Mouse (Mus musculus): ENCODE results near the gene Hist1h3d. TPM values are rescaled to one million over a fixed set of nuclear protein-coding genes. Genes with fewer than 3 reads are reported as not detected.

The Hist1h3d gene
- total and polyA plus RNA-seq, 3 experiments, result 1.4 to 150 TPM; not detected in 1

GRCm38 (mm10) chr13:23583387-23584068 lies 8.0 kb downstream of the Hist1h3d start:
- H3K9me3 ChIP-seq (replicated peaks; ENCODE audit: insufficient read depth, low read length), result no peaks in the 10 kb centered on the region
- H3K9ac ChIP-seq (ENCODE audit: control insufficient read depth, low read depth, low read length, poor library complexity, severe bottlenecking), result peak overlapping the region; percentile 80
- peaks cover 0 to 10% of the 10 kb centered on the region in 2 experiments; a peak in 2 of 4 replicates for H3K4me1 ChIP-seq (ENCODE audit: control insufficient read depth in 1 of 2, insufficient read depth in 2 of 2, low read length in 2 of 2)

GRCm38 (mm10) chr13:23584331-23584730 lies 8.8 kb downstream of the Hist1h3d start:
- Histone ChIP-seq H3K9me3 (replicated peaks; ENCODE audit: insufficient read depth, low read length) (no peaks in the 10 kb centered on the region), H3K9ac (ENCODE audit: control insufficient read depth, low read depth, low read length, poor library complexity, severe bottlenecking) (peak overlapping the region; percentile 80), H3K4me3 (ENCODE audit: control insufficient read depth in 1 of 2, insufficient read depth in 1 of 2, low read depth in 2 of 2, low read length in 2 of 2) (peak overlapping the region; percentile 51 to 60), H3K79me2 (ENCODE audit: control insufficient read depth, insufficient read depth, low read length, poor library complexity) (no peaks in the 10 kb centered on the region; the same call in 1 of the 2 replicates), H3K27ac (ENCODE audit: control insufficient read depth, low read depth, low read length) (peak overlapping the region; percentile 98), H3K27me3 (ENCODE audit: control insufficient read depth in 1 of 2, insufficient read depth in 2 of 2, low read length in 2 of 2) (no peaks in the 10 kb centered on the region), H3K36me3 (ENCODE audit: control insufficient read depth in 1 of 2, insufficient read depth in 2 of 2, low read length in 2 of 2) (peaks cover 0 to 37% of the 10 kb centered on the region in 2 experiments; a peak in 2 of 4 replicates), H3K4me1 (ENCODE audit: control insufficient read depth in 1 of 2, insufficient read depth in 2 of 2, low read length in 2 of 2) (peaks cover 0 to 10% of the 10 kb centered on the region in 2 experiments; a peak in 2 of 4 replicates)
- DNase-seq (ENCODE audit: low read depth, low spot score), result peak; percentile 73
- TF ChIP-seq ETS1 (IDR thresholded peaks at IDR 0.05; ENCODE audit: low read depth, low read length), result no peak
- 0 out of 2 replicates have a peak, but pooled peaks have one; percentile 35 for TF ChIP-seq TBP (IDR thresholded peaks at IDR 0.05; ENCODE audit: low read depth, low read length)
- TF ChIP-seq NELFE (IDR thresholded peaks at IDR 0.05; ENCODE audit: low read depth, low read length), result no peak

More at GRCm38 (mm10) chr13:23583387-23584068, 8.0 kb downstream of the Hist1h3d start:
- Histone ChIP-seq H3K36me3 (ENCODE audit: control insufficient read depth in 1 of 2, insufficient read depth in 2 of 2, low read length in 2 of 2) (peaks cover 0 to 40% of the 10 kb centered on the region in 2 experiments; a peak in 2 of 4 replicates), H3K79me2 (ENCODE audit: control insufficient read depth, insufficient read depth, low read length, poor library complexity) (no peaks in the 10 kb centered on the region; the same call in 1 of the 2 replicates), H3K27ac (ENCODE audit: control insufficient read depth, low read depth, low read length) (peak overlapping the region; percentile 83), H3K4me3 (ENCODE audit: control insufficient read depth in 1 of 2, insufficient read depth in 1 of 2, low read depth in 2 of 2, low read length in 2 of 2) (no peak overlapping the region), H3K27me3 (ENCODE audit: control insufficient read depth in 1 of 2, insufficient read depth in 2 of 2, low read length in 2 of 2) (no peaks in the 10 kb centered on the region)
- TF ChIP-seq SIN3A (IDR thresholded peaks at IDR 0.05; ENCODE audit: low read length) (no peak), ZNF384 (IDR thresholded peaks at IDR 0.05; ENCODE audit: low read depth, low read length) (no peak), NRF1 (IDR thresholded peaks at IDR 0.05; ENCODE audit: insufficient read depth, low read depth, low read length, poor library complexity, severe bottlenecking) (no peak), JUND (IDR thresholded peaks at IDR 0.05; ENCODE audit: low read depth, low read length) (no peak), MAZ (IDR thresholded peaks at IDR 0.05; ENCODE audit: low read depth, low read length) (no peak), MEF2A (IDR thresholded peaks at IDR 0.05; ENCODE audit: extremely low read depth, insufficient replicate concordance, low read depth, low read length, poor library complexity, severe bottlenecking) (no peak), CHD1 (IDR thresholded peaks at IDR 0.05; ENCODE audit: low read depth, low read length) (no peak), RCOR1 (IDR thresholded peaks at IDR 0.05; ENCODE audit: low read depth, low read length) (no peak), HCFC1 (IDR thresholded peaks at IDR 0.05; ENCODE audit: low read depth, low read length) (no peak), BHLHE40 (IDR thresholded peaks at IDR 0.05; ENCODE audit: borderline replicate concordance, low read depth, low read length) (no peak), MAX (IDR thresholded peaks at IDR 0.05; ENCODE audit: low read length) (no peak), MXI1 (IDR thresholded peaks at IDR 0.05; ENCODE audit: low read depth, low read length) (no peak), ETS1 (IDR thresholded peaks at IDR 0.05; ENCODE audit: low read depth, low read length) (no peak), GATA1 (IDR thresholded peaks at IDR 0.05; ENCODE audit: low read depth, low read length) (no peak)
- peak; percentile 50 for DNase-seq (ENCODE audit: low read depth, low spot score)
